Mouse (Mus musculus) MEL (cell line): ENCODE results near the gene Rbbp9. TPM values are rescaled to one million over a fixed set of nuclear protein-coding genes. Genes with fewer than 3 reads are reported as not detected.

Experiments used
- DNase-seq: peaks from one replicate; pipeline ENCODE4 v3.0.0; 2011; ENCODE audit warnings: low read depth, low spot score
- H3K27ac ChIP-seq: 2 replicates; pipeline ENCODE4 v1.5.1; 2012; ENCODE audit warnings: low read depth, mild to moderate bottlenecking, control low read depth, low read length, moderate library complexity; ENCODE audit not compliant: control insufficient read depth
- H3K27me3 ChIP-seq, 2 experiments: fragments of 150-350 bp in 1 of 2; sonication (generic) in 1 of 2; 2 replicates each; pipeline ENCODE4 v1.6.1; 2012; ENCODE audit warnings: low read length in 2 of 2, mild to moderate bottlenecking in 2 of 2, improper control_type of control experiment in 1 of 2, moderate library complexity in 1 of 2; ENCODE audit not compliant: insufficient read depth in 2 of 2, control insufficient read depth in 1 of 2
- H3K36me3 ChIP-seq, 2 experiments: 2 replicates each; pipeline ENCODE4 v1.6.1; 2012 to 2014; ENCODE audit warnings: low read length in 2 of 2, improper control_type of control experiment in 1 of 2, inconsistent platforms in 1 of 2, mild to moderate bottlenecking in 1 of 2; ENCODE audit not compliant: insufficient read depth in 2 of 2, control insufficient read depth in 1 of 2
- H3K4me1 ChIP-seq, 2 experiments: fragments of 150-350 bp in 1 of 2; sonication (generic) in 1 of 2; 2 replicates each; pipeline ENCODE4 v1.6.1; 2012; ENCODE audit warnings: low read length in 2 of 2, improper control_type of control experiment in 1 of 2, mild to moderate bottlenecking in 1 of 2; ENCODE audit not compliant: insufficient read depth in 2 of 2, control insufficient read depth in 1 of 2
- H3K4me3 ChIP-seq, 2 experiments: fragments of 150-350 bp in 1 of 2; sonication (generic) in 1 of 2; 2 replicates each; pipeline ENCODE4 v1.5.1; 2012; ENCODE audit warnings: low read depth in 2 of 2, low read length in 2 of 2, mild to moderate bottlenecking in 2 of 2, moderate library complexity in 2 of 2, control low read depth in 1 of 2, improper control_type of control experiment in 1 of 2; ENCODE audit not compliant: control insufficient read depth in 1 of 2, insufficient read depth in 1 of 2
- H3K79me2 ChIP-seq: 2 replicates; pipeline ENCODE4 v1.6.1; 2012; ENCODE audit warnings: mild to moderate bottlenecking, low read length, moderate library complexity; ENCODE audit not compliant: control insufficient read depth, poor library complexity, insufficient read depth
- H3K9ac ChIP-seq: 2 replicates; pipeline ENCODE4 v1.6.1; 2012; ENCODE audit warnings: low read depth, mild to moderate bottlenecking, control low read depth, low read length, moderate library complexity; ENCODE audit not compliant: control insufficient read depth, poor library complexity, severe bottlenecking
- H3K9me3 ChIP-seq: fragments of 150-350 bp; sonication (generic); replicated peaks from 2 replicates; pipeline ENCODE4 v1.6.1; 2012; ENCODE audit warnings: mild to moderate bottlenecking, low read length, improper control_type of control experiment, moderate library complexity; ENCODE audit not compliant: insufficient read depth
- CTCF ChIP-seq, 3 experiments: IDR thresholded peaks in 2 of 3; conservative IDR thresholded peaks in 1 of 3; 2 replicates each; pipeline ENCODE4 v1.5.1; 2011 to 2012; ENCODE audit warnings: low read length in 3 of 3, low read depth in 2 of 3, mild to moderate bottlenecking in 2 of 3, improper control_type of control experiment in 1 of 3, inconsistent platforms in 1 of 3, mixed read lengths in 1 of 3, moderate library complexity in 1 of 3; ENCODE audit not compliant: control insufficient read depth in 1 of 3, insufficient read depth in 1 of 3, poor library complexity in 1 of 3, severe bottlenecking in 1 of 3
- GABPA ChIP-seq: IDR thresholded peaks from 2 replicates; pipeline ENCODE4 v1.6.1; 2012; ENCODE audit warnings: low read depth, mild to moderate bottlenecking, inconsistent platforms, low read length, improper control_type of control experiment, moderate library complexity
- polyA plus RNA-seq, 2 experiments: library from polyadenylated mRNA; stranded (reverse) in 1 of 2; unstranded in 1 of 2; fragments of >175 nt in 1 of 2; fragments of >200 nt in 1 of 2; gene quantifications; 2 replicates each; pipeline versions ENCODE4 v1.2.1 to v1.2.4; 2012; ENCODE audit warnings: low replicate concordance in 2 of 2, low read depth in 1 of 2; ENCODE audit not compliant: insufficient read length in 2 of 2, insufficient read depth in 1 of 2, missing spikeins in 1 of 2
- total RNA-seq: library from RNA; depleted of rRNA; stranded (reverse); fragments of 300-350 nt; gene quantifications from 2 replicates; pipeline ENCODE4 v1.2.3, GENCODE M21; 2012; rRNA removed

Gene Rbbp9
- total and polyA plus RNA-seq, 3 experiments: 0.08 to 0.15 TPM; not detected in 1

DNA sequence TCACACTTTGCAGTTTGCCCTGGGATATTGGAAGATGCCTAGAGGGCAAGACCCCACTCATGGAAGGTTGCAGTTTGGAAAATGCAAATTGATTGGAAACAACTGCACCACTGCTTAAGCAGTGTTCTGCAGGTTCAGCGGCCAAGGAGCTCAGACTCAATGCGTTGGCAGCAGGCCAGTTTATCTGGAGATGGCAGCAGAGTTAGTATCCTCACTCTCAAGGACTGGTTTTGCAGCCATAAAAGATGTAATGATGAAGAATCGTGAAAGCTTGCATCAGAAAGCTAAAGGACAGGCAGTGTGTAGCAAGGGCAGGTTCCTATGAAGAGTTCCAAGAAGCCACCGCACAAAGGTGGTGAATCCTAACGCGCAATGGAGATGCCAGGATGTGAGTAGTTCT is 48.5 kb downstream of the Rbbp9 start:
- peak; percentile 44 for DNase-seq
- Histone ChIP-seq H3K36me3 (no peaks in the 10 kb centered on the region), H3K9ac (no peak overlapping the region)
- TF ChIP-seq GABPA: no peak
- no peak for TF ChIP-seq CTCF (IDR thresholded peaks at IDR 0.05 in 2 of 3, conservative IDR thresholded peaks at IDR 0.05 in 1 of 3; ENCODE audit: control insufficient read depth in 1 of 3, insufficient read depth in 1 of 3, low read depth in 2 of 3, low read length in 3 of 3, poor library complexity in 1 of 3, severe bottlenecking in 1 of 3)
- TF ChIP-seq, all 39 proteins: peak for 0
- H3K79me2 ChIP-seq: no peaks in the 10 kb centered on the region
- H3K4me1 ChIP-seq: no peaks in the 10 kb centered on the region
- no peaks in the 10 kb centered on the region for H3K9me3 ChIP-seq
- H3K27ac ChIP-seq: no peak overlapping the region
- no peak overlapping the region for H3K4me3 ChIP-seq
- H3K27me3 ChIP-seq: no peaks in the 10 kb centered on the region; a peak in 1 of 4 replicates

Other genes with a start within 250 kb of the Rbbp9 start
- not detected in 2 replicates for gene Ovol2, start 218.7 kb downstream of the Rbbp9 start, total RNA-seq
- gene Ovol2, start 218.7 kb downstream of the Rbbp9 start, polyA plus RNA-seq: not detected
- gene Kat14, start 181.9 kb downstream of the Rbbp9 start, total RNA-seq: 24.6 and 25.9 TPM in 2 replicates
- gene Kat14, start 181.9 kb downstream of the Rbbp9 start, polyA plus RNA-seq: 10 to 100 TPM in 1 of 2 experiments, not detected in 1; 52.9 TPM
- gene Pet117, start 181.9 kb downstream of the Rbbp9 start, total RNA-seq: not detected in 2 replicates
- not detected for gene Pet117, start 181.9 kb downstream of the Rbbp9 start, polyA plus RNA-seq
- 0.03 and 0.08 TPM in 2 replicates for gene Dzank1, start 23.5 kb downstream of the Rbbp9 start, total RNA-seq
- gene Dzank1, start 23.5 kb downstream of the Rbbp9 start, polyA plus RNA-seq: under 1 TPM in 1 of 2 experiments, not detected in 1; 0.35 TPM
- gene Polr3f, start 23.2 kb downstream of the Rbbp9 start, total RNA-seq: 23.6 and 27.3 TPM in 2 replicates
- gene Polr3f, start 23.2 kb downstream of the Rbbp9 start, polyA plus RNA-seq: 10 to 100 TPM in 1 of 2 experiments, not detected in 1; 17.9 TPM
- gene Sec23b, start 5.4 kb upstream of the Rbbp9 start, total RNA-seq: 76.8 and 89.8 TPM in 2 replicates
- 10 to 100 TPM in 1 of 2 experiments, not detected in 1; 78.7 TPM for gene Sec23b, start 5.4 kb upstream of the Rbbp9 start, polyA plus RNA-seq
- gene Smim26, start 43.2 kb upstream of the Rbbp9 start, total RNA-seq: 24.6 and 28.6 TPM in 2 replicates
- 10 to 100 TPM in 1 of 2 experiments, not detected in 1; 16.4 TPM for gene Smim26, start 43.2 kb upstream of the Rbbp9 start, polyA plus RNA-seq
- 28.8 and 32.5 TPM in 2 replicates for gene Dtd1, start 49.0 kb upstream of the Rbbp9 start, total RNA-seq
- gene Dtd1, start 49.0 kb upstream of the Rbbp9 start, polyA plus RNA-seq: 10 to 100 TPM in 1 of 2 experiments, not detected in 1; 36.0 TPM